Mouse (Mus musculus): Measurements from ENCODE around the gene Acsl1. TPM values are rescaled to one million over a fixed set of nuclear protein-coding genes. Genes with fewer than 3 reads are reported as not detected.
"Not testable (repeated sequence)": the region's sequence is repeated elsewhere in the genome, so short reads cannot be mapped to it uniquely, and the experiment has no call there.

Acsl1 gene
- polyA plus RNA-seq, 1 experiment from 2014 or later, result 48.3 TPM

GRCm38 (mm10) chr8:46578794-46579193 lies 108.0 kb downstream of the Acsl1 start:
- H3K4me2 ChIP-seq (ENCODE audit: low read depth, low read length), result no peak overlapping the region
- H3K9me3 ChIP-seq (ENCODE audit: control insufficient read depth, low read length), result no peaks in the 10 kb centered on the region
- no peak overlapping the region for H3K9ac ChIP-seq (ENCODE audit: low read depth, low read length)
- peaks cover 10% of the 10 kb centered on the region; the same call in 1 of the 2 replicates for H3K36me3 ChIP-seq (ENCODE audit: control insufficient read depth, insufficient read depth, low read length)
- no peak overlapping the region for H3K27ac ChIP-seq (ENCODE audit: low read length)
- no peaks in the 10 kb centered on the region for H3K4me1 ChIP-seq (ENCODE audit: control insufficient read depth, insufficient read depth, low read length)
- 94% methylated on average over 9 of the region's 9 CpGs for WGBS
- no peaks in the 10 kb centered on the region for H3K27me3 ChIP-seq (replicated peaks; ENCODE audit: control insufficient read depth, insufficient read depth, low read length)
- no peak overlapping the region for H3K4me3 ChIP-seq (ENCODE audit: low read length)
- no peak for ATAC-seq

GRCm38 (mm10) chr8:46584328-46584727 lies 113.5 kb downstream of the Acsl1 start:
- H3K4me2 ChIP-seq (ENCODE audit: low read depth, low read length); H3K36me3 ChIP-seq (ENCODE audit: control insufficient read depth, insufficient read depth, low read length); H3K27ac ChIP-seq (ENCODE audit: low read length); H3K27me3 ChIP-seq (replicated peaks; ENCODE audit: control insufficient read depth, insufficient read depth, low read length); H3K9ac ChIP-seq (ENCODE audit: low read depth, low read length); ATAC-seq; H3K9me3 ChIP-seq (ENCODE audit: control insufficient read depth, low read length); H3K4me3 ChIP-seq (ENCODE audit: low read length); H3K4me1 ChIP-seq (ENCODE audit: control insufficient read depth, insufficient read depth, low read length): not testable (repeated sequence)
- 63% methylated on average over 4 of the region's 4 CpGs for WGBS

- Histone ChIP-seq H3K4me1 (ENCODE audit: control insufficient read depth, insufficient read depth, low read length) (no peaks in the 10 kb centered on the region), H3K4me2 (ENCODE audit: low read depth, low read length) (no peak overlapping the region), H3K9me3 (ENCODE audit: control insufficient read depth, low read length) (no peaks in the 10 kb centered on the region), H3K36me3 (ENCODE audit: control insufficient read depth, insufficient read depth, low read length) (no peaks in the 10 kb centered on the region), H3K27me3 (replicated peaks; ENCODE audit: control insufficient read depth, insufficient read depth, low read length) (no peaks in the 10 kb centered on the region), H3K9ac (ENCODE audit: low read depth, low read length) (no peak overlapping the region), H3K27ac (ENCODE audit: low read length) (no peak overlapping the region), H3K4me3 (ENCODE audit: low read length) (no peak overlapping the region)
- 81% methylated on average over 3 of the region's 3 CpGs for WGBS
- no peak for ATAC-seq
Observed at GRCm38 (mm10) chr8:46585576-46585975, 114.7 kb downstream of the Acsl1 start.

Other genes starting within 250 kb of the Acsl1 start
- gene Helt, start 176.4 kb upstream of the Acsl1 start, polyA plus RNA-seq (2015; fragmentation: Nextera tagmentation; extraction: Ambion mirVana), result not detected in 2 replicates
- 9.0 and 12.7 TPM in 2 replicates for gene Cenpu, start 81.0 kb downstream of the Acsl1 start, polyA plus RNA-seq (2015; fragmentation: Nextera tagmentation; extraction: Ambion mirVana)
- 12.8 and 15.2 TPM in 2 replicates for gene Primpol, start 146.2 kb downstream of the Acsl1 start, polyA plus RNA-seq (2015; fragmentation: Nextera tagmentation; extraction: Ambion mirVana)
- 55.3 and 59.6 TPM in 2 replicates for gene Casp3, start 146.3 kb downstream of the Acsl1 start, polyA plus RNA-seq (2015; fragmentation: Nextera tagmentation; extraction: Ambion mirVana)